Mouse (Mus musculus): ENCODE measurements around the gene Matn1. TPM values are rescaled to one million over a fixed set of nuclear protein-coding genes. Genes with fewer than 3 reads are reported as not detected.

Gene Matn1
- polyA plus RNA-seq, 1 experiment from 2014 or later, result not detected

DNA sequence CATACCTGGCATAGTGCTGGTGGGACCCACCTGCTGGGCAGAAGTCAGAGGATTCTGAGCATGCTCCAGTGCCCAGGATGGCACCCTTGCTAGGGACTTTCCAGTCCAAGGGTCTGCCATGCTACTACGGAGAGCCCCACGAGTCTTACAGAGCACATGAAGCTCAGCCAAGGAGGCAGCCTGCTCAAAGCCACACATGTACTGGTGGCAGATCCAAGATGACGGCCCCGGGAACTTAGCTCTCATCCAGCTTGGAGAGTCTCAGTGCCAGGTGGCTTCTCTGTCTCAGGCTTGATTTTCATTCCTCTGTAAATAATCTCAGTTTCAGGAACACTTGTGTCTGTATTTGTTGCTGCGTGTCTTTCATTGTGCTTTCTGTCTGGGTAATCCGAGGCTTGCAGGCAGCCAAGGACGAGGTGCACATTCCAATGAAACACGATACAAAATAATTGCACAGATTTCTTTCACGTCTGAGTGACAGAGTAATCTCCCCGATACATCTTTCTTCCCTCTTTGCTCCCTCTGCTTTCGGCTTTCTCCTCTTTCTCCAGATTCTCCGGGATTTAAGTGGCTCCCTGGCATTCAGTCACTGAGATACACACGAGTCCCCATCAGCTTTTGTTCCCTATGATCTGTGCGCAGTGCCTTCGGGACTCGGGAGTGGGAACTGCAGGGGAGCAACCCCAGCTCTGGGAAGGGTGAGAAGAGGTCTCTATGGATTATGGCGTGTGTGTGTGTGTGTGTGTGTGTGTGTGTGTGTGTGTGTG is 40.4 kb downstream of the Matn1 start:
- H3K4me3 ChIP-seq (ENCODE audit: low read depth, low read length), result no peak overlapping the region
- H3K27ac ChIP-seq (ENCODE audit: low read depth, low read length), result no peak overlapping the region
- H3K9me3 ChIP-seq (ENCODE audit: control insufficient read depth, low read length), result no peaks in the 10 kb centered on the region
- H3K36me3 ChIP-seq (ENCODE audit: control insufficient read depth, insufficient read depth, low read length), result no peaks in the 10 kb centered on the region
- ATAC-seq (ENCODE audit: insufficient read depth, low FRiP score, low TSS enrichment), result no peak
- H3K4me1 ChIP-seq (ENCODE audit: control insufficient read depth, insufficient read depth, low read length), result no peaks in the 10 kb centered on the region
- no peak overlapping the region for H3K9ac ChIP-seq (ENCODE audit: low read length)
- H3K4me2 ChIP-seq (ENCODE audit: low read depth), result no peak overlapping the region
- no peak for DNase-seq (ENCODE audit: low spot score)
- H3K27me3 ChIP-seq (ENCODE audit: control insufficient read depth, insufficient read depth, low read length), result no peaks in the 10 kb centered on the region
- 75% methylated on average over 17 of the region's 17 CpGs for WGBS

DNA sequence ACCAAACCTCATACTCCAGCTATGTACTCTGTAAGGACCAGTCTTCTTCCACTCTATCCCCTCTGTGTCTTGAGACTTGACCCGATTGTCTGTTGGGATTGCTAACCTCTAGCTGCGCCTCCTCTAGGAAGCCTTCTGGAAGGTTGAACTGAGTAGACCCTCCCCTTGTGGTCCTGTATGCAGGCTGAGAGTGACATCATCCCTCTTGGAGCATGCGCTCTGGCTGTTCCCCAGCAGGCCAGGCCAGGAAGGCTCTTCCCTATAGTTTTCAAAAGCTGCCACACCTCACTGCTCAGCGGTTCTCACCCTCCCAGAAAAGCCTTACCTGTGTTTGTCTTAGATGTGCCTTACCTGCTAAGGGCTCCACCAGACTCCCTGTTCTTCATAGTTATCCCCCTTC is 42.9 kb downstream of the Matn1 start:
- Histone ChIP-seq H3K36me3 (ENCODE audit: control insufficient read depth, insufficient read depth, low read length) (no peaks in the 10 kb centered on the region), H3K4me1 (ENCODE audit: control insufficient read depth, insufficient read depth, low read length) (no peaks in the 10 kb centered on the region), H3K27ac (ENCODE audit: low read depth, low read length) (no peak overlapping the region), H3K9me3 (ENCODE audit: control insufficient read depth, low read length) (no peaks in the 10 kb centered on the region), H3K4me2 (ENCODE audit: low read depth) (no peak overlapping the region), H3K4me3 (ENCODE audit: low read depth, low read length) (no peak overlapping the region), H3K27me3 (ENCODE audit: control insufficient read depth, insufficient read depth, low read length) (no peaks in the 10 kb centered on the region), H3K9ac (ENCODE audit: low read length) (no peak overlapping the region)
- ATAC-seq (ENCODE audit: insufficient read depth, low FRiP score, low TSS enrichment), result no peak
- WGBS, result 90% methylated on average over 4 of the region's 4 CpGs
- no peak for DNase-seq (ENCODE audit: low spot score)

DNA sequence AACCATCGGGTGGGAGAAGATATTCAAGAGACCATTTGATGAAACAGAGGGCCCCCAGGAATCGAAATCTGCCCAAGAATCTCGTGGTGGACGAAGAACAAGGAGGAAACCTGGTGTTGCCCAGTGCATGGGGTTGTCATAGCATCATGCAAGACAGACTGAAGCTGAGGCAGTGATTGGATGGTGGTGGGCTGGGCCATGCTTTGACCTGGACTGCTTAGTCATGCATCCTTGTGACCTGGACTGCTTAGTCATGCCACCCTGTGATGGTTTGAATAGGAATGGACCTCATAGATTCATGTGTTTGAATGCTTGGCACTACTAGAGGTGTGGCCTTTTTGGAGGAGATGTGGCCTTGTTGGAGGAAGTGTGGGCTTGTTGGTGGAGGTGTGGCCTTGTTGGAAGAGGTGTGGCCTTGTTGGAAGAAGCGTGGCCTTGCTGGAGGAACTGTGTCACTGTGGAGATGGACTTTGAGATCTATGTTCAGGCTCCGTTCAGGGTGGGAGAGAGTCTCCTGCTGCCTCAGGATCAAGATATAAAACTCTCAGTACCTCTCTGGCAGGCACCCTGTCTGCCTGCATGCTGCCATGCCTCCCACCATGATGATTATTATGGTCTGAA is 44.1 kb downstream of the Matn1 start:
- DNase-seq (ENCODE audit: low spot score) (no peak), ATAC-seq (ENCODE audit: insufficient read depth, low FRiP score, low TSS enrichment) (no peak)
- WGBS, result 84% methylated on average over 6 of the region's 6 CpGs
- Histone ChIP-seq H3K27me3 (ENCODE audit: control insufficient read depth, insufficient read depth, low read length) (no peaks in the 10 kb centered on the region), H3K9ac (ENCODE audit: low read length) (no peak overlapping the region), H3K4me2 (ENCODE audit: low read depth) (no peak overlapping the region), H3K36me3 (ENCODE audit: control insufficient read depth, insufficient read depth, low read length) (no peaks in the 10 kb centered on the region), H3K27ac (ENCODE audit: low read depth, low read length) (no peak overlapping the region), H3K4me1 (ENCODE audit: control insufficient read depth, insufficient read depth, low read length) (no peaks in the 10 kb centered on the region), H3K4me3 (ENCODE audit: low read depth, low read length) (no peak overlapping the region), H3K9me3 (ENCODE audit: control insufficient read depth, low read length) (no peaks in the 10 kb centered on the region)

DNA sequence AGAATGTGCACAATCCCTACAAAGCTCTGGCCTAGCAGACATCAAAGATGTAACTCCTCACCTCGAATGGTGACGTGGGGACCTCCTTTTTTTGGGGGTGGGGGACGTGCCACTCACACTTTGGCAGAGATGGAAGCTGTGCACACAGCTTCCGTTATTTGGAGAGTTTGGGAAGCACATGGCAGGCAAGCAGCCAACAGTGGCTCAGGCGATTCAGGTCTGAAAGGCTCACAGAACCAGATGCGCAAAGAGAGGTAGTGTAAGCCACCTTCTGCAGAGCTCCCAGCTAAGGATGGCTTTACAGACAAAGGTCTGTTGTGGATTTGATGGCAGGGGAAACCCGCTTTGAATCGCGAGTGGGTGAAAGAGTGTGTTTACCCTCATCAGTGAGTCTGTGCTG is 45.0 kb downstream of the Matn1 start:
- no peaks in the 10 kb centered on the region for H3K4me1 ChIP-seq (ENCODE audit: control insufficient read depth, insufficient read depth, low read length)
- H3K9me3 ChIP-seq (ENCODE audit: control insufficient read depth, low read length), result no peaks in the 10 kb centered on the region
- ATAC-seq (ENCODE audit: insufficient read depth, low FRiP score, low TSS enrichment) (no peak), DNase-seq (ENCODE audit: low spot score) (no peak)
- no peak overlapping the region for H3K9ac ChIP-seq (ENCODE audit: low read length)
- WGBS, result 73% methylated on average over 9 of the region's 9 CpGs
- no peaks in the 10 kb centered on the region for H3K27me3 ChIP-seq (ENCODE audit: control insufficient read depth, insufficient read depth, low read length)
- H3K27ac ChIP-seq (ENCODE audit: low read depth, low read length), result no peak overlapping the region
- no peak overlapping the region for H3K4me2 ChIP-seq (ENCODE audit: low read depth)
- H3K4me3 ChIP-seq (ENCODE audit: low read depth, low read length), result no peak overlapping the region
- no peaks in the 10 kb centered on the region for H3K36me3 ChIP-seq (ENCODE audit: control insufficient read depth, insufficient read depth, low read length)

DNA sequence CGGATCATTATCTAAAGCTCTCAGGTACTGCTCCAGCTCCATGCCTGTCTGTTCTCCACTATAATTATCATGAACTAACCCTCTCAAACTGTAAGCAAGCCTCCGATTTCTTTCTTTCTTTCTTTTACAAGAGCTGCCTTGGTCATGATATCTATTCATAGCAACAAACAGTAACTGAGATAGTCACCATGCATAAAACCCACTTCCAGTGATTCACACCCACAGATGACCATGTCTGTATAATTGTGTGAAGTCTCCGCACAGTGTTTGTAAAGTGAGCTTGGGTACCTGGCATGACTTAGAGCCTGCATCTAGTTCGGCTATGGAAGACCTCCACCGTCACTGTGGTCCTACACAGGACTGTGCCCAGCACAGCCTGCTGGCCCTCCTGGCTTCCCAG is 46.8 kb downstream of the Matn1 start:
- 93% methylated on average over 5 of the region's 5 CpGs for WGBS
- ATAC-seq (ENCODE audit: insufficient read depth, low FRiP score, low TSS enrichment) (no peak), DNase-seq (ENCODE audit: low spot score) (no peak)
- Histone ChIP-seq H3K27ac (ENCODE audit: low read depth, low read length) (no peak overlapping the region), H3K27me3 (ENCODE audit: control insufficient read depth, insufficient read depth, low read length) (no peaks in the 10 kb centered on the region), H3K4me1 (ENCODE audit: control insufficient read depth, insufficient read depth, low read length) (no peaks in the 10 kb centered on the region), H3K36me3 (ENCODE audit: control insufficient read depth, insufficient read depth, low read length) (no peaks in the 10 kb centered on the region), H3K4me3 (ENCODE audit: low read depth, low read length) (no peak overlapping the region), H3K4me2 (ENCODE audit: low read depth) (no peak overlapping the region), H3K9ac (ENCODE audit: low read length) (no peak overlapping the region), H3K9me3 (ENCODE audit: control insufficient read depth, low read length) (no peaks in the 10 kb centered on the region)

DNA sequence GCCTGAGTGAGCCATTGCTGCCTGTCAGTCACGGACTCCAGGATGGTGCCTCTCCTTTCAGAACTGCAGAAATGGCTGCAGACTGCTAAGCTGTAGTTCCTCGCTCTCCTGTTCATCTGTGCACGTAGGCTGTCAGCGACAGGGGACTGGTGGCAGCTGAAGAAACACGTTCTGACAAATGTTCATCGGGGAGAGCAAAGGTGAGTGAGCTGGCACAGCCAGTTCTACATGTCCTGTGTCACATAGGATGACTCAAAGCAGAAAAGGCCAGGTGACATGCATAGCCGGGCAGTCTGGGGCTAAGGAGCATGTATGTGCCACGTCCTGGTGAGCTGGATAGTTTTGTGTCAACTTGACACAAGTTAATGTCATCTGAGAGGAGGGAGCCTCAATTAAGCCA is 50.4 kb downstream of the Matn1 start:
- DNase-seq (ENCODE audit: low spot score) (no peak), ATAC-seq (ENCODE audit: insufficient read depth, low FRiP score, low TSS enrichment) (no peak)
- Histone ChIP-seq H3K9me3 (ENCODE audit: control insufficient read depth, low read length) (no peaks in the 10 kb centered on the region), H3K4me2 (ENCODE audit: low read depth) (no peak overlapping the region), H3K4me1 (ENCODE audit: control insufficient read depth, insufficient read depth, low read length) (no peaks in the 10 kb centered on the region), H3K9ac (ENCODE audit: low read length) (no peak overlapping the region), H3K27ac (ENCODE audit: low read depth, low read length) (no peak overlapping the region), H3K4me3 (ENCODE audit: low read depth, low read length) (no peak overlapping the region), H3K36me3 (ENCODE audit: control insufficient read depth, insufficient read depth, low read length) (no peaks in the 10 kb centered on the region), H3K27me3 (ENCODE audit: control insufficient read depth, insufficient read depth, low read length) (no peaks in the 10 kb centered on the region)
- whole genome bisulfite sequencing, result 86% methylated on average over 8 of the region's 8 CpGs

DNA sequence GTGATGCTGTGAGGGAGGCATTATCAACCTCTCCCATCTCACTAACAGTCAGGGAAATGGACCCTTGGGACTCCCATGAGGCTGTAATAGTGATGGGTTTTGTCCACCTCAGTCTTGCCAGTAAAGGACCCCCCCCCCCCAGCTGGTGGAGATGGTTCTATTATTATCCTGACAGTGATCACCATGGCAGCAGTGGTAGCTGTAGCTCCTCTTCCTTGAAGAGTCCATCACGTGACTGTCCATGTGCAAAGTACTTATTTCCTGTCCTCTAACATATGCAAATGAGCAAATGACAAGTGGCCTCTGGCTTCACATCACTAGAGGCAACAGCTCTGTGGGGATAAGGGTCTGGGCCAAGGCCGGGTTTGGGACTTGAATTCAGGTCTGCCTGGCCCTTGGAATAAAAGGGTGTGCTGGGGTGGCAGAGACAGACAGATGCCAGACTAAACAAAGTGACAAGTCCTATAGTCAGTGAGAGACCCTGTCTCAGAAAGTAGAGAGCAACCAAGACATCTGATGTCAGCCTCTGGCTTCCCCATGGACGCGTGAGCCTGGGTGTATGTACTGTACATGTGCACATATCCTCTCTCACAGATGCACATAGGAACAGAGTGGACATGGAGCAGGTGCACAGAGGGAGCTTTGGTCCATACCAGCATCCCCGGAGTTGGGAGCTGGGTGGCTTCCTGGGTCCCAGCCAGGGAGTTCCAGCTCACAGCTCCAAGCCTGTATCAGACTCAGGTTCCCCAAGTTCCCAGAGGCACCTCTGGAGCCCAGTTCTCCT is 55.8 kb downstream of the Matn1 start:
- H3K36me3 ChIP-seq (ENCODE audit: control insufficient read depth, insufficient read depth, low read length), result no peaks in the 10 kb centered on the region
- no peaks in the 10 kb centered on the region for H3K27me3 ChIP-seq (ENCODE audit: control insufficient read depth, insufficient read depth, low read length)
- WGBS, result 79% methylated on average over 5 of the region's 5 CpGs
- DNase-seq (ENCODE audit: low spot score) (no peak), ATAC-seq (ENCODE audit: insufficient read depth, low FRiP score, low TSS enrichment) (no peak)
- no peak overlapping the region for H3K4me2 ChIP-seq (ENCODE audit: low read depth)
- no peak overlapping the region for H3K4me3 ChIP-seq (ENCODE audit: low read depth, low read length)
- H3K9me3 ChIP-seq (ENCODE audit: control insufficient read depth, low read length), result no peaks in the 10 kb centered on the region
- no peaks in the 10 kb centered on the region for H3K4me1 ChIP-seq (ENCODE audit: control insufficient read depth, insufficient read depth, low read length)
- no peak overlapping the region for H3K27ac ChIP-seq (ENCODE audit: low read depth, low read length)
- no peak overlapping the region for H3K9ac ChIP-seq (ENCODE audit: low read length)

DNA sequence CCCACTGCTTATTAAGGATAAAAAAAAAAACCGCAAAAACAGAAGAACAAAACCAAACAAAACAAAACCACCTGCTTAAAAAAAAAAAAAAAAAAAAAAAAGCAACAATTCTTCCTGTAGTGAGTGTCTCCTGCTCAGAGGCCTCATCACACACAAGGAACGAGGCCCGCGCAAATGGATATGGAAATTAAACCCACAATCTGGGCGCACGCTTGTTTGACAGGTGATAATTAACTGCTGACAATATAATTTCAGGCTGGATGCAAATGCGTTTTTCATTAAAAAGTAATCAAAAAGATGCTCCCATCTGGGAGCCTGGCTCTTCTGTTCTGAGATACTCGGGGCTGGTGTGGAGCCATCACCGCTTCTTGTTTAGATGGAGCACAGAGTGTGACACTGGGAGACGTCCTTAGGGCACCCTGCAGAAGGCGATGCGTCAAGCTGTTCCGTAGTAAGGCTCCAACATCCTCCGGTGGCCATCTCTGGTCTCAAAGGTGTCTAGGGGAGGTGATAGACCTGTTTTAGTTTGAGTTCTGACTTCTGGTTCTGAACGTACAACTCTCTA is 56.5 kb downstream of the Matn1 start:
- Histone ChIP-seq H3K9me3 (ENCODE audit: control insufficient read depth, low read length) (no peaks in the 10 kb centered on the region), H3K27me3 (ENCODE audit: control insufficient read depth, insufficient read depth, low read length) (no peaks in the 10 kb centered on the region), H3K36me3 (ENCODE audit: control insufficient read depth, insufficient read depth, low read length) (no peaks in the 10 kb centered on the region), H3K4me2 (ENCODE audit: low read depth) (no peak overlapping the region), H3K9ac (ENCODE audit: low read length) (no peak overlapping the region), H3K4me1 (ENCODE audit: control insufficient read depth, insufficient read depth, low read length) (no peaks in the 10 kb centered on the region), H3K27ac (ENCODE audit: low read depth, low read length) (no peak overlapping the region), H3K4me3 (ENCODE audit: low read depth, low read length) (no peak overlapping the region)
- 82% methylated on average over 15 of the region's 15 CpGs for WGBS
- ATAC-seq (ENCODE audit: insufficient read depth, low FRiP score, low TSS enrichment), result no peak
- no peak for DNase-seq (ENCODE audit: low spot score)
